Mouse (Mus musculus): ENCODE results near the gene Zfp689. TPM values are rescaled to one million over a fixed set of nuclear protein-coding genes. Genes with fewer than 3 reads are reported as not detected.
"Not testable (repeated sequence)": the region's sequence is repeated elsewhere in the genome, so short reads cannot be mapped to it uniquely, and the experiment has no call there.

The Zfp689 gene
- total and polyA plus RNA-seq, 2 experiments: 0.74 to 1.9 TPM

DNA sequence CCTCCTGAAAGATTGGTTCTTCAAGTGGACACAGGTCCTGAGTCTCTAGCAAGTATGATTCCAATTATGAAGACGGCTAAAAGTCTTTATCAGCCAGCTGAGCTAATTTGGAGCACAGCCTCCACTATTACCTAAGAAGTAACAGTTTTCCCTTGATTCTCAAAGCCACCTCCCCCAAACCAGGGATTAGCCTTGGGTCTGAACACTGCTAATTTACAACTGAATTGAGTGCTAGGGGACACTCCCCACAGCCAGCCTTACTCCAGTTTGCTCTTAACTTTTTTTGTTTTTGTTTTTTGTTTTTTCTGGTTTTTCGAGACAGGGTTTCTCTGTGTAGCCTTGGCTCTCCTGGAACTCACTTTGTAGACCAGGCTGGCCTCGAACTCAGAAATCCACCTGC, 16.2 kb upstream of the Zfp689 start:
- 95% methylated on average over 3 of the region's 3 CpGs for WGBS
- Histone ChIP-seq H3K36me3 (ENCODE audit: control insufficient read depth, insufficient read depth, low read length) (peaks cover 5% of the 10 kb centered on the region; the same call in 1 of the 2 replicates), H3K9ac (ENCODE audit: low read depth, low read length) (no peak overlapping the region), H3K4me1 (ENCODE audit: control insufficient read depth, insufficient read depth, low read length) (peaks cover 4% of the 10 kb centered on the region; the same call in 1 of the 2 replicates), H3K27ac (replicated peaks; ENCODE audit: insufficient read depth, low read depth, low read length) (no peak overlapping the region), H3K27me3 (ENCODE audit: control insufficient read depth, insufficient read depth, low read length) (no peaks in the 10 kb centered on the region), H3K79me2 (ENCODE audit: control insufficient read depth, insufficient read depth, low read length) (peaks cover 6% of the 10 kb centered on the region; the same call in 1 of the 2 replicates), H3K4me3 (ENCODE audit: insufficient read depth, low read depth, low read length) (no peak overlapping the region)
- TF ChIP-seq POLR2A (IDR thresholded peaks at IDR 0.05; ENCODE audit: extremely low read depth, insufficient read depth, low read length) (no peak), CTCF (IDR thresholded peaks at IDR 0.05; ENCODE audit: low read depth, low read length) (no peak)
- no peak for DNase-seq (ENCODE audit: extremely low read depth, low read depth, low spot score)

DNA sequence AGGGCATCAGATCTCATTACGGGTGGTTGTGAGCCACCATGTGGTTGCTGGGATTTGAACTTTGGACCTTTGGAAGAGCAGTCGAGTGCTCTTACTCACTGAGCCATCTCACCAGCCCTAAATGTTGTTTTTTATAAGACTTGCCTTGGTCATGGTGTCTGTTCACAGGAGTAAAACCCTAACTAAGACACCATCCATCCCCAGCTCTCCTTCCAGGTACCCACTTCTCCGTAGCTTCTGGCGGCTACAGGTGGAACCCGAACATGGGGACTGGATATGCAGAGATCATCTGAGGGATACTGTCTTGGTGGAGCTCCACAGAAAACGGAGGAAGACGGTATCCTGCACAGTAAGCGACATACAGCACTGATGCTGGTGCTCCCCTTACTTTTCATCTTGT, 10.4 kb upstream of the Zfp689 start, which contains the start of gene Prr14:
Prr14 (plus strand) TSS at position 301 of the 400 bp plus-strand sequence.
- not testable (repeated sequence) for DNase-seq (ENCODE audit: extremely low read depth, low read depth, low spot score); H3K27me3 ChIP-seq (ENCODE audit: control insufficient read depth, insufficient read depth, low read length); H3K9ac ChIP-seq (ENCODE audit: low read depth, low read length); H3K4me3 ChIP-seq (ENCODE audit: insufficient read depth, low read depth, low read length); H3K79me2 ChIP-seq (ENCODE audit: control insufficient read depth, insufficient read depth, low read length); H3K27ac ChIP-seq (replicated peaks; ENCODE audit: insufficient read depth, low read depth, low read length); H3K4me1 ChIP-seq (ENCODE audit: control insufficient read depth, insufficient read depth, low read length)
- peaks cover 17% of the 10 kb centered on the region for H3K36me3 ChIP-seq (ENCODE audit: control insufficient read depth, insufficient read depth, low read length)
- 92% methylated on average over 8 of the region's 8 CpGs for WGBS

DNA sequence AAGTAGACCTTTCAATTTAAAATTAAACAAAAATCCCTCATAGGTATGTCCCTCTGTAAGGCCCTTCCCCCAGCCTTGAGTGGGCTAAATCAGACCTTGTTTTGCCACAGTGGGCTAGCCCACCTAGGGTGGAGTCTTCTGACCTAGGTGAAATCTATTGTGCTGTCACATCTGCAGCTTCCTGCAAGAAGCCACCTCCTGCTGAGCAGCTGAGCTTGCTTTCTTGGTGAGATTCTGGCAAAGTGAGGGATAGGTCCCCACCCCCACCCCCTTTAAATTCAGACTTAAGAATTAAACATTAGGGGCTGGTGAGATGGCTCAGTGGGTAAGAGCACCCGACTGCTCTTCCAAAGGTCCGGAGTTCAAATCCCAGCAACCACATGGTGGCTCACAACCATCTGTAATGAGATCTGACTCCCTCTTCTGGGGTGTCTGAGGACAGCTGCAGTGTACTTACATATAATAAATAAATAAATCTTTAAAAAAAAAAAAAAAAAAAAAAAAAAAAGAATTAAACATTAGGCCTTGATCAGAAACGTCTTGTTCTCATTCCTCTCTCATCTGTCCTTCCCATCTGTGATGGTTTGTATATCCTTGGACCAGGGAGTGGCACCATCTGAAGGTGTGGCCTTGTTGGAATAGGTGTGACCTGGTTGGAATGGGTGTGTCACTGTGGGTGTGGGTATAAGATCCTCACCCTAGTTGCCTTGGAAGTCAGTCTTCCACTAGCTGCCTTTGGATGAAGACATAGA, 9.6 kb upstream of the Zfp689 start:
- H3K4me1 ChIP-seq (ENCODE audit: control insufficient read depth, insufficient read depth, low read length); H3K27me3 ChIP-seq (ENCODE audit: control insufficient read depth, insufficient read depth, low read length); H3K9ac ChIP-seq (ENCODE audit: low read depth, low read length); H3K27ac ChIP-seq (replicated peaks; ENCODE audit: insufficient read depth, low read depth, low read length); H3K4me3 ChIP-seq (ENCODE audit: insufficient read depth, low read depth, low read length); DNase-seq (ENCODE audit: extremely low read depth, low read depth, low spot score); H3K79me2 ChIP-seq (ENCODE audit: control insufficient read depth, insufficient read depth, low read length): not testable (repeated sequence)
- peaks cover 17% of the 10 kb centered on the region for H3K36me3 ChIP-seq (ENCODE audit: control insufficient read depth, insufficient read depth, low read length)
- 87% methylated on average over 3 of the region's 3 CpGs for WGBS

DNA sequence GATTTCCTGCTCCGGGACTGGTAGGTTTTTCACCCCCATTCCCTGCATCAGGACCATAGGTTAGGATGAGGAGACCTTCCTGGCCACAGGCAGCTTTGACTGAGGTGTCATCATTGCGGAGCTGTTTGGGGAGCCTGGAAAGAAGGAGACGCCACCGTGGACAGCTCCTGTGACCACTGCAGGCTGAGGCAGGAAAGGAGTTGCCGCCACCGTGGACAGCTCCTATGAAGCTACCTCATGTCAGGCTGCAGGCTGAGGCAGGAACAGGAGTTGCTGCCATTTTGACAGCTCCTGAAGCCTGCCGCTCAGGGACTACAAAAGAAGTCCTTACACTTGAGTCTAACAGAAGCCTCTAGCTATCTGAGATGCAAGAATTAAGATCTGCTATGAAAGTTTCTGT, 5.9 kb upstream of the Zfp689 start:
- TF ChIP-seq CTCF (IDR thresholded peaks at IDR 0.05; ENCODE audit: low read depth, low read length) (no peak), POLR2A (IDR thresholded peaks at IDR 0.05; ENCODE audit: extremely low read depth, insufficient read depth, low read length) (no peak)
- WGBS: 86% methylated on average over 7 of the region's 7 CpGs
- Histone ChIP-seq H3K27ac (replicated peaks; ENCODE audit: insufficient read depth, low read depth, low read length) (no peak overlapping the region), H3K4me3 (ENCODE audit: insufficient read depth, low read depth, low read length) (no peak overlapping the region), H3K36me3 (ENCODE audit: control insufficient read depth, insufficient read depth, low read length) (peaks cover 11% of the 10 kb centered on the region), H3K9ac (ENCODE audit: low read depth, low read length) (no peak overlapping the region), H3K79me2 (ENCODE audit: control insufficient read depth, insufficient read depth, low read length) (peaks cover 7% of the 10 kb centered on the region; the same call in 1 of the 2 replicates), H3K27me3 (ENCODE audit: control insufficient read depth, insufficient read depth, low read length) (no peaks in the 10 kb centered on the region), H3K4me1 (ENCODE audit: control insufficient read depth, insufficient read depth, low read length) (peaks cover 2% of the 10 kb centered on the region; the same call in 1 of the 2 replicates)
- no peak for DNase-seq (ENCODE audit: extremely low read depth, low read depth, low spot score)

DNA sequence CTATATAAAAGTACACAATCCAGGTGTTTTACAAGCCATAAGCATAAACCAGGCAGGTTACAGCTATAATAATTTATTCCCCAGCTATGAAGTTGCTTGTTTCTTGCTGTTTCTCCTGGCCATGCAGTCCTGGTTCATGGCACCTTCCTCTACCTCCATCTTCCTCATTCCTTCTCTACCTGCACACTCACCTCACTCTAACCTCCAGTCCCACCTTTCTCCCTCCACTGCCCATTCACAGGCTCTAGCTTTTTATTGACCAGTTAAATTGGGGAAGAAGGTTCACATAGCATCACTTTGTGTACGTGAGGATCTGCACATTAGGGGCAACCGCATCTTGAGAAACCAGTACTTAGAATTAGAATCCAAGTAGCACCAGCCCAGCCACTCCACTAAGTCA, 4.1 kb upstream of the Zfp689 start:
- Histone ChIP-seq H3K36me3 (ENCODE audit: control insufficient read depth, insufficient read depth, low read length) (peaks cover 11% of the 10 kb centered on the region), H3K27ac (replicated peaks; ENCODE audit: insufficient read depth, low read depth, low read length) (no peak overlapping the region), H3K27me3 (ENCODE audit: control insufficient read depth, insufficient read depth, low read length) (no peaks in the 10 kb centered on the region), H3K79me2 (ENCODE audit: control insufficient read depth, insufficient read depth, low read length) (peaks cover 12% of the 10 kb centered on the region; the same call in 1 of the 2 replicates), H3K4me1 (ENCODE audit: control insufficient read depth, insufficient read depth, low read length) (peaks cover 11% of the 10 kb centered on the region), H3K4me3 (ENCODE audit: insufficient read depth, low read depth, low read length) (no peak overlapping the region), H3K9ac (ENCODE audit: low read depth, low read length) (no peak overlapping the region)
- TF ChIP-seq CTCF (IDR thresholded peaks at IDR 0.05; ENCODE audit: low read depth, low read length) (no peak), POLR2A (IDR thresholded peaks at IDR 0.05; ENCODE audit: extremely low read depth, insufficient read depth, low read length) (no peak)
- no peak for DNase-seq (ENCODE audit: extremely low read depth, low read depth, low spot score)
- 93% methylated on average over 2 of the region's 2 CpGs for WGBS

DNA sequence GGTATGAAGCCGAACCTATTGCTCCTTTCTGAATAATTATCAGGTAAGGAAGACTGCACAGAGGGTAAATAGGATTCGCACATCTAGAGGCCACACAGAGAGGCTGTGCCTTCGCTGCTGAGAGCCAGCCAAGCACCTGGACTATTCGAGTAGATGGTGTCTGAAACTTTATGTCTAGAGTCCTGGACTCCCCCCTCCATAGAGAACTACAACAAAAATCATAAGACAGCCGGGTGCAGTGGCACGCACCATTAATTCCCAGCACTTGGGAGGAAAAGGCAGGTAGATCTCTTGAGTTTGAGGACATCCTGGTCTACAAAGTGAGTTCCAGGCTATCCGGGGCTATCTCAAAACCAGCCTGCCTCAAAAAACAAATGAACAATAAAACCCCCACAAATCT, 1.0 kb upstream of the Zfp689 start:
- WGBS: 87% methylated on average over 7 of the region's 7 CpGs
- Histone ChIP-seq H3K9ac (ENCODE audit: low read depth, low read length) (no peak overlapping the region), H3K4me1 (ENCODE audit: control insufficient read depth, insufficient read depth, low read length) (peaks cover 11% of the 10 kb centered on the region), H3K4me3 (ENCODE audit: insufficient read depth, low read depth, low read length) (no peak overlapping the region), H3K36me3 (ENCODE audit: control insufficient read depth, insufficient read depth, low read length) (peaks cover 1% of the 10 kb centered on the region), H3K79me2 (ENCODE audit: control insufficient read depth, insufficient read depth, low read length) (peaks cover 12% of the 10 kb centered on the region; the same call in 1 of the 2 replicates), H3K27ac (replicated peaks; ENCODE audit: insufficient read depth, low read depth, low read length) (no peak overlapping the region), H3K27me3 (ENCODE audit: control insufficient read depth, insufficient read depth, low read length) (no peaks in the 10 kb centered on the region)
- TF ChIP-seq CTCF (IDR thresholded peaks at IDR 0.05; ENCODE audit: low read depth, low read length) (no peak), POLR2A (IDR thresholded peaks at IDR 0.05; ENCODE audit: extremely low read depth, insufficient read depth, low read length) (no peak)
- DNase-seq (ENCODE audit: extremely low read depth, low read depth, low spot score): no peak

Measured in liver, adult 2 months (tissue).